Mouse (Mus musculus) monocyte, adult 2 months (primary cell): Measurements from ENCODE around the gene Ermp1.
"Not testable (repeated sequence)": the region's sequence is repeated elsewhere in the genome, so short reads cannot be mapped to it uniquely, and the experiment has no call there.

ENCODE experiments used
- DNase-seq, 2 experiments: peaks; one replicate each; pipeline ENCODE4 v3.0.0; 2022; ENCODE audit warnings: low spot score in 2 of 2, low read depth in 1 of 2

The Ermp1 gene

DNA sequence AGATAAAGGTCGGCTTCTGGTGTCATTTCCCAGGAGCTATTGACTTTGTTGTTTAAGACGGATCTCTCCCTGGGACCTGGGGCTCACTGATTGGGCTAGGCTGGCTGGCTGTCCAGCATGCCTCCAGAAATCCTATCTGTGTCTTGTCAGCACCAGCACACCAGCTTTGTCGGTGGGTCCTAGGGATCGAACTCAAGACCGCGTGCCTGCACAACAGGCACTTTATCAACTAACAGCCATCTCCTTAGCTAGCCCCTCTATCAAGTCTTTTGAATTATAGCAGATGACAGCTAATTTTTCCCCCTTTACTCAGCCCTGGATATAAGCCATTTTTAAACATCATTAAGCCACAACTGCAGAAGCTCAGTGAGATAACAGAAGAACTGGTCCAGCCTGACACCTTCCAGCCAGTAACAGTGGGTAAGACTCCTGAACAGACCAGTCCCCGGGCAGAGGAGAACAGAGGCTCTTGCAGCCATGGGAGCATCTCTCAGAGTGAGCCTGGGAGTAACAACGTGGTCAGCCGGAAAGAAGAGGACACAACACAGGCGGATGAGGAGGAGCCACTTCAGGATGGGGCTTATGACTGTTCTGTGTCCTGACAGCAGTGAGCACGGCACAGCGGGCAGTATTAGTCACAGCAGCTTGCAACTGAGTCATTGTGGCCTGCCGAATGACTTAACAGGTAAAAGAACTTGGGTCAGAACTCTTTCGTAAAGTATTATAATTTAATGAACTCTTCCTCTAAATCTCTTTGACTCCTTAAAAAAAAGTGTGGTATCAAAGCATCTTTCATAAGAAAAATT, 44.5 kb downstream of the Ermp1 start:
- DNase-seq, result no peak

DNA sequence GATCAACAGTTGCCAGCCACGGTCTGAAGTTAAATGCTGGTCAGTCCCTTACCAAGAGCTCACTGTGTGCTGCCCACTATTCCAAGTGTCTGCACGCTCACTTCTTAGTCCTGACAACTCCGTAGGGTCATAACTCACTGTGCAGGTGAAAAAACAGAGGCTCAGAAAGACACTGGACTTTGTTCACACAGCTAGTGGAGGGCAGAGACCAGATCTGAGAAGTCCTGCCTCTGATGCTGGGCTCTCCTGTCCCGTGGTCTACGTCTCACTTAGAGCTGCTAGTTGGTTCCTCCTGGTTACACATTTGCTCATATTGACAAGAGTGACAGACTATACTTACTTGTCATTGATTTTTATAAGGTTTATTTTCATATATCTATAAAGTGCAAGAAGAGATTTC, 49.2 kb downstream of the Ermp1 start:
- no peak for DNase-seq

DNA sequence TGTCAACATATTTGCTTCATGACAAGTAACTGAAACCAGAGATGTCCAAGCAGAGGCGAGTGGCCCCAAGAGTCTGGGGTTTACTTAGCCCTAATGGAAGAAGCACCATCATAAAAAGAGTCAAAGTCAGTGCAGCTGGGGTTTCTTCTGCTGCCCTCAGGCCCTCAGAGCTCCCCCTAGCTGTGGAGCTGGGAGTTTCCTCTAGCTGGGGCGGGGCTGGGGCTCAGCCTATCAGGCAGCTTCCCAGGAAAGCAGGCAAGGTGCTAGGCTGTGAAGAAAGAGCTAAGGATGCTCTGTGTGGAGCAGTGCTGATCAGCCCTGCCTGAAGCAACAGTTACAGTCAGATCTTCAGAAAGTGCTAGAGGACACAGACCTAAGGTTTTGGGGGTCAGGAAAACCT, 51.2 kb downstream of the Ermp1 start:
- no peak for DNase-seq

DNA sequence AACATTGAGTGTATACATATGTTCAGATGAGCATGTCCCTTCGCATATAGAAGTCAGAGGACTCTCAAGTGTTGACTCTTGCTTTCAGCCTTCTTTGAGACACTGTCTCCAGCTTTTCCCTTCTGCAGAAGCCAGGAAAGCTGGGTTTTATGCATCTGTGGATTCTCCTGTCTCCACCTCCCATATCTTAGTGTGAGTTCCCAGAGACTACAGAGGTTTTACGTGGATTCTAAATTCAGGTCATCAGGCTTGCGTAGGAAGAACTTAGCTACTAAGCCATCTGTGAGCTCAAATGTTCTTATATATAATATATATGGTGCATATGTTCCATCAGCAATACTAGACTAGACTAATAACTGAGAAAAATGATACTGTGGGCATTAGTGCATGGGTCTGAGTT, 51.9 kb downstream of the Ermp1 start:
- no peak for DNase-seq

DNA sequence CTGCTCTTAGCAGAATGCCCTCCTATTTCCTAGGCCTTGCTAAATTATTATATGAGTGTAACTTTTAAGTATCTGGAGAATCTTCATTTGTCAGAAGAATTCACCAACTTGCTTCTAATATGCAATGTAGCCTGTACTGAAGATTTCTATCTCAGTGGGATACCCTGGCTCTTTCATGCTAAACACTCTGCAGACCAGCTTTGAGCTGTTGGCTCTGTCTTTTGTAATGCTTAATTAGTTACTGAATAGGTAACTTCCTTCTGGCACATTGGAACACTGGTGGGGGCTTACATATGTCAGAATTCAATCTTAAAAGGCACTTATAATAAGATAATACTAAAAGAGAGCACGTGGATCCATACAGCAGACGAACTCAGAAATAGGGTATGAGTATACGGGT, 54.4 kb downstream of the Ermp1 start:
- not testable (repeated sequence) for DNase-seq

DNA sequence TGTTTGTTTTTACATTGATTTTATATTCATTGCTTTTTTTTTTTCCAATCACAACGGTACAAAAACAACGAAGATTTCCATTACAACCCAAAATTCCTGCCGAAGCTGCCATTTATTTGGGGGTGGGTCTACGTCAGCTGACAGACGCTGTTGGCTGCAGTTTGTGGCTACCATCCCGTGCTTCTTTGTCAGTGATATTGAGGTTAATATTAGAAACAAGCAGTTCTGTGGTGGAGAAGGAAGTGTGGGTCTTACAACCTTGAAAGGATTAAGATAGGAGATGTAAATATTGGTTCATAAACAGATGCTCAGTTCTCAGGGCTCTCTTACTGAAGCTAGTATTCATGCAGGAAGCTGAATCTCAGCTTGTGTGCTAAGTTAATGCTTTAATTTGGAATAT, 64.5 kb downstream of the Ermp1 start:
- DNase-seq, result no peak

DNA sequence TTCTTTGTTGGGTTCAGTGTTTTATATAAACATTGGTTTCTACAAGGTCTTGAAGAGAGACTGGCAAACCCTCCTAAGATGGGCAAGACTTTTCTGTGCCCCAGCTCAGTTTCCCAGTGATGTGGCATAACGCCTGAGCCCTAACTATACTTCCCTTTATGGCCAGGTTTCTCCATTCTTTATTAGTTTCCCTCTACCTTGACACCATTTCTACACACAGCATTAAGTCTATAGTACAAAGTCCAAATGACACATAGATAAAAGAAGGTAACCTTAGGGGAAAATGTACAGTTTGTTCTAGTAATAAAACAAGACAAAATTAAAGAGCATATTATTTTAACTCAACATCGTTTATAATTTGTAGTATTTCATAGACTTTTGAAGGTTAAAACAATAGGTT, 65.8 kb downstream of the Ermp1 start:
- no peak for DNase-seq

DNA sequence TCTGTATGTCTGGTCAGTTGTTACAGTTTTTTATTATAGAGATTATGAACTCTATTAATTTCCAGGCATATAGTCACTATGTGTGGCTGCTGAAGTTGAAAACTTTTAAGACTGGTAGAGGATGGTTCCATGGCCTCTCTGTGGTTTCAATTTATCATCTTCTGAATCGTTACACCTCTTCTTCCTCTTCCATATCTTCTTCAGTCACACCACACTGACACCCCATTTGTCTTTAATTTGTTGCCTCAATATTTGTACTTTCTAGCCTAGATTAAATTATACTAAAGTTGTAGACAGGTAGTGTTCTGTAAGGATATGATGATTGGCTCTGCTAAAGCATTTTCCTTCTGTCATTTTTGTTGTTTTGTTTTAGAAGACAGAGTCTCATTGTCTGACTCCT, 81.7 kb downstream of the Ermp1 start:
- no peak for DNase-seq

DNA sequence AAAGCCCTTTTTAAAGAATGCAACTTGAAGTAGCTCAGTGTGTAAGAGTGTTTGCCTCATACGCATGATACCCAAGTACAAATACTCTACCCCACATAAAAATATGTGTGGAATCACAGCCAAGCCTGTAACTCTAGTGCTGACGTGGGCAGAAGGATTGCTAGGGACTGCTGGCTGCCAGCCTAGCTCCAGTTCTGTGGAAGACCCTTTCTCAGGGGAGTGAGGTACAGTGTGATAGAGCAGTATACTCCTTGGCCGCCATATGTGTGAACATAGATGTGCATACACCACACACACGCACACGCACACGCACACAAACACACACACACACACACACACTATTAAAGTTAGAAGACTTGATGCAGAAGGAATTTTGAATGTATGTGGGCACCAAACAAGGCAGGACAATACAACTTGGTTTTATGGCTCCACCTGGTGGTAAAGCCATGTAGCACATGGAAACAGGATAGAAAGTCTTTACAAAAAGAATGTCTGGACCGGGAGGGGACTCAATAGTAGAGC, 84.9 kb downstream of the Ermp1 start:
- DNase-seq, result peak; percentile 5 to 19

DNA sequence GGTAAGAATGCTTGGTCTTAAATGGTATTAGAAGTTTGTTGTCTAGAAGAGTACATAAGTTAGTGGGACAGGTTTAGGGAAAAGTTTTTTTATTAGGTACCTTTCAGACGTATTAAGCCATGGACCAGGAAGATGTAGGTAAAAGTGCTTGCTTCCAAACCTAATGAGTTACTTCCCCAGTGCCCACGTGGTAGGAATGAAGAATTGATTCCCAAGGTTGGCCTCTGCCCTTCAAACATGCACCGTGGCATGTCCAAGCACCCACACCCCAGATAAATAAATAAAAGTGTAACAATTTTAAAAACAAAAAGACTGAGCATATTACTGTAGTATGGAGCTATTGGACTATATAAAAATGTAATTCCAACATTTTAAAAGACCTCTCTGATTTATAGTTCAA, 85.6 kb downstream of the Ermp1 start:
- no peak for DNase-seq

DNA sequence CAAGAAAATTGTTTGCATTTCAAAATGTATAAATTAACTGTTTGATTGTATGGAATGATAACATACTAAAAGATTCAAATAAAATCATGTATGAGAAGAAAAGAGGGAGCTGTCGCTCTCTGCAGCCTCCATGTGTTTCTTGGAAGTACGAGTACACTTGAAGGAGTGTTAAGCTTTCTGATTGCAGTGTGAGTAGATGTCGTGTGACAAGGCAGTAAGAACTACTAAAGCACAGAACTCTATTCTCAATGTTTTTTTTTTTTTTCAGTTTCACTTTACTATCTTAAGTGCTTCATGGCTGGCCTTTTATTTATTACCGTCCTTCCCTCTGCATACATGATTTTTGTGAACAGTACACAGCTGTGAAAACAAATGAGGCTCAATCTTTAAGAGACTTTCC, 86.0 kb downstream of the Ermp1 start:
- DNase-seq, result no peak
